Mouse (Mus musculus) heart, embryonic 15.5 days (tissue): ENCODE measurements around the gene Taf10. TPM values are rescaled to one million over a fixed set of nuclear protein-coding genes. Genes with fewer than 3 reads are reported as not detected.
A peak's percentile ranks its signal among the peaks of the same experiment; 100 is the strongest.
"Not testable (repeated sequence)": the region's sequence is repeated elsewhere in the genome, so short reads cannot be mapped to it uniquely, and the experiment has no call there.

ENCODE experiments used
- ATAC-seq: fragments of 200-750 bp; cut with Nextera tagmentation; replicated peaks from 2 replicates; pipeline ENCODE4 v1.8.0; 2017; ENCODE audit warnings: low read depth, moderate TSS enrichment; ENCODE audit not compliant: insufficient number of reproducible peaks, insufficient read depth, low FRiP score
- H3K27ac ChIP-seq: fragments of 300-500 bp; sonication (generic); 2 replicates; pipeline ENCODE4 v1.5.1; 2015; ENCODE audit warnings: mild to moderate bottlenecking, inconsistent platforms
- H3K27me3 ChIP-seq: fragments of 300-500 bp; sonication (generic); 2 replicates; pipeline ENCODE4 v1.6.1; 2015; ENCODE audit warnings: inconsistent platforms
- H3K36me3 ChIP-seq: fragments of 300-500 bp; sonication (generic); 2 replicates; pipeline ENCODE4 v1.6.1; 2015; ENCODE audit warnings: mild to moderate bottlenecking, inconsistent platforms
- H3K4me1 ChIP-seq: fragments of 300-500 bp; sonication (generic); replicated peaks from 2 replicates; pipeline ENCODE4 v1.6.1; 2015; ENCODE audit warnings: inconsistent platforms
- H3K4me2 ChIP-seq: fragments of 300-500 bp; sonication (generic); 2 replicates; pipeline ENCODE4 v1.6.1; 2015; ENCODE audit warnings: inconsistent platforms, mild to moderate bottlenecking, moderate library complexity
- H3K4me3 ChIP-seq: fragments of 300-500 bp; sonication (generic); 2 replicates; pipeline ENCODE4 v1.5.1; 2015; ENCODE audit warnings: mild to moderate bottlenecking, inconsistent platforms
- H3K9ac ChIP-seq: fragments of 300-500 bp; sonication (generic); 2 replicates; pipeline ENCODE4 v1.6.1; 2015; ENCODE audit warnings: mild to moderate bottlenecking, inconsistent platforms
- H3K9me3 ChIP-seq: fragments of 300-500 bp; sonication (generic); replicated peaks from 2 replicates; pipeline ENCODE4 v1.6.1; 2016; ENCODE audit warnings: inconsistent platforms
- WGBS: fragments of 180-500 bp; shearing (Covaris S2); methylation state at CpG from one replicate; pipeline ENCODE4 v1.1.7; 2015; ENCODE audit warnings: mixed read lengths; 5-methylcytosine and 5-hydroxymethylcytosine counted together
- polyA plus RNA-seq: library from polyadenylated mRNA; unstranded; fragments of >200 nt; fragmentation: Nextera tagmentation; extraction: Ambion mirVana; gene quantifications from 2 replicates; pipeline ENCODE4 v1.2.1, GENCODE M21; 2015

The Taf10 gene
- polyA plus RNA-seq, 1 experiment from 2014 or later: 90.0 TPM

DNA sequence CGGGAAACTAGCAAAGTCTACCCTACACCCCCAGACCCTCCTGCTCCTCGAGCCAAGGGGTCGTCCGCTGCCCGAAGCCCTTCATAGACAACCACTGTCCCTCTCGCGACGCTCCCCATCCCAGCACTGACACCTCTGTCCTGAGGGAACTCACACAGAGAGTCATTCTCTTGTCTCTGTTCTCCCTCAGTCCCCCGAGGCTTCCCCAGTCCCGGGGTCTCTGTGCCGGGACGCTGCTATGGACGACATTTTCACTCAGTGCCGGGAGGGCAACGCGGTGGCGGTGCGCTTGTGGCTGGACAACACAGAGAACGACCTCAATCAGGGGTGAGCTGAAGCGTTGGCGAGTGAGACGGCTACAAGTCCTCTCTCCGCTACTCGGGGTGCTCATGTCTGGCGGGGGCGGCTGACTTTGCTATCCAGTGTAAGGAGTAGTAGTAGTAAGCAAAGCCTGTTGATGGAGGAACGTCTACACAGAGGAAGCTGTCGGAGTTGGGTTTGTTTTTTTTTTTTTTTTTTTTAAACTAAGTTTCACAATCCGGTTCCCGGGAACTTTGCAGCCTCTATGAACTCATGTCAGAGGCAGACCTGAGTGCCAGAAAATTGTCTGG, 7.1 kb downstream of the Taf10 start, which contains the start of gene Rrp8:
Rrp8 (minus strand) TSS at position 475 of the 611 bp plus-strand sequence.
- no peak for ATAC-seq
- under 1% methylated on average over 30 of the region's 30 CpGs for WGBS
- Histone ChIP-seq H3K27me3 (no peaks in the 10 kb centered on the region), H3K27ac (peak within 1 kb of the TSS; percentile 98), H3K9me3 (no peaks in the 10 kb centered on the region), H3K4me2 (peak within 1 kb of the TSS; percentile 76), H3K4me3 (peak within 1 kb of the TSS; percentile 86), H3K36me3 (peaks cover 44% of the 10 kb centered on the region), H3K4me1 (peaks cover 35% of the 10 kb centered on the region), H3K9ac (peak within 1 kb of the TSS; percentile 94)

DNA sequence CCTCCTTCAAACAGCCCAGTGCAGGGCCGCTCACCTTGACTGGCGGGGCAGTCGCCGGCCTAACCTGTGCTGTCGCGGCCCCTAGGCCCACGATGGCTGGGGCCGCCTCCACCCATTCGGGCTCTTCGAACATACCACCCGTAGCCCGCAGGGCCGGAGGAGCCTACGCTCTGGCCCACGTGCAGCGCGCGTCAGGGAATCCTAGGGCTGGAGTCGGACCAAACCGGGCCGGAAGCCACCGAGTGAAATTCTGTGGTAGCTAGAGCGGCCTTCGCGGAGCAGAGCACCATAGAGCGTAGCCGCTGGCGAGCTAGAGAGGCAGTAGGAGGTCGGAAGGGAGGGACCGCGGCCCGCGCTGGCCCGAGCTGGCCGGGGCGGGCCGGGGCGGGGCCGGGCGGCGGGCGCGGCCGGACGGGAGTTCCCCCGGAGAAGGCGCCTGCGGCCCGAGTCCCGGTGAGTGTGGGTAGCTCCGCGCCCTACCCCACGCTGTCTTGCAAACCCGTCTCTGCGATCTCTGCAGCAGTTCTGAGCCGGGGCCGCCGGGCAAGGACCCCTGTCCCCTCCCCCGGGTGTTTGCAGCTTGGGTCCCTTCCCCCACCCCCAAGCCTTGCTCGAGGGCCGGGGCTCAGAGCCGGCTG, 7.8 kb downstream of the Taf10 start, which contains the start of gene Ilk:
Ilk (plus strand) TSS at position 329 of the 638 bp plus-strand sequence.
- WGBS: 1% methylated on average over 55 of the region's 62 CpGs
- Histone ChIP-seq H3K9ac (peak within 1 kb of the TSS; percentile 94), H3K36me3 (peaks cover 44% of the 10 kb centered on the region), H3K4me2 (peak within 1 kb of the TSS; percentile 76), H3K27me3 (no peaks in the 10 kb centered on the region), H3K4me1 (peaks cover 35% of the 10 kb centered on the region), H3K4me3 (peak within 1 kb of the TSS; percentile 86), H3K27ac (peak within 1 kb of the TSS; percentile 98), H3K9me3 (no peaks in the 10 kb centered on the region)
- peak; percentile 97 for ATAC-seq

DNA sequence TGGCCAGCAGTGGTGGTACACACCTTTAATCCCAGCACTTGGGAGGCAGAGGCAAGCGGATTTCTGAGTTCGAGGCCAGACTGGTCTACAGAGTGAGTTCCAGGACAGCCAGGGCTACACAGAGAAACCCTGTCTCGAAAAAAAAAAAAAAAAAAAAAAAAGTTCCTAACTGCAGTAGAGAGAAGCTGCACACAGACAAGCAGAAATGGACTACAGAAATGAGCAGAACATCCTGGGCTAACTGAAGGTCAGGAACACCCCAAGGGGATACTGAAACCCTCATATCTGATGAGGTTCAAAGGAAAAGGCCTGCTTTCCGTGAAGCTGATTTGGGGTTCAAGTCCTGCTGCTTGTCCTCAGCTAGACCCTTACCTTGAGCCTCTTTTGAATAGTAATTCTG, 8.7 kb downstream of the Taf10 start:
- peaks cover 35% of the 10 kb centered on the region for H3K4me1 ChIP-seq
- peak overlapping the region; percentile 86 for H3K4me3 ChIP-seq
- H3K9ac ChIP-seq: peak overlapping the region; percentile 94
- H3K9me3 ChIP-seq, ATAC-seq, H3K27me3 ChIP-seq: not testable (repeated sequence)
- 32% methylated on average over 4 of the region's 4 CpGs for WGBS
- H3K27ac ChIP-seq: peak overlapping the region; percentile 98
- peaks cover 44% of the 10 kb centered on the region for H3K36me3 ChIP-seq
- peak overlapping the region; percentile 76 for H3K4me2 ChIP-seq

DNA sequence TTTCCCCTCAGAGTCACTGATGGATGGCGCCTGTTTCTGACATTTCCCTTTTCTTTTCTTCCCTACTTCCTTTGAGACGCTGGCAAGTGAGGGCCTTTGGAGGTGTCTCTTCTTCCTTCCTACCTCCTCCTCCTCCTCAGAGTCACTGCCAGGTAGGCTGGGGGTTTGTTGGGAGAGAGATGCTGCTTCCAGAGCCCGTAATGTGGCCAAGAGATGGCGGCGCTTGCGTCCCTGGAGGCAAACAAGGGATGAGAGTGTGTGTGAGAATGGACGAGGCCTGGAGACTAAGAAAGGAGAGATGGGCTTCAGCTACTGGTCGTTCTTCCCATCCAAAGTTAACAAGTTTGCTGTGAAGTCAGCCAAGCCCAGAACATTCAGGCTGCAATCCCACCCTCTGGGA, 9.3 kb downstream of the Taf10 start:
- Histone ChIP-seq H3K4me3 (no peak overlapping the region), H3K36me3 (peaks cover 40% of the 10 kb centered on the region), H3K27me3 (no peaks in the 10 kb centered on the region), H3K4me2 (peak overlapping the region; percentile 76; the same call in 1 of the 2 replicates), H3K4me1 (peaks cover 31% of the 10 kb centered on the region), H3K9me3 (no peaks in the 10 kb centered on the region), H3K9ac (no peak overlapping the region), H3K27ac (no peak overlapping the region)
- ATAC-seq: no peak
- 86% methylated on average over 8 of the region's 8 CpGs for WGBS

DNA sequence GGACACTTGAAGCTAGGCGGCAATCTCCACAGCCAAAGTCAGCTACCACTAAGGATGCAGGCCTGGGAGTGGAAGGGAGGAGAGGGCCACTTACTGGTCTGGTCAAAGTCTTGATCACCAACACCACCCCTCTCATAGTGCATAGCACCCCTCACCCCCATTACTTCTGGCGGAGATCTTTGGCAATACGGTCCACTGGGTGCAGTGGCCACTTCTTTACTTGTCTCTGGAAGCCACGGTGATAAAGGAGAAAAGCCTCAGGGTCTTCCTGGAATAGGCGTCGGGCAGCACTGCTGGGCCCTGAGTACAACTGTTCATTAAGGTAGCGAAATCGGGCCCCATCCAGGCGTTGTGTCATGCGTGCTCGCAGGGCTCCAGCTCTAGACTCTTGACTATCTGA, 10.3 kb downstream of the Taf10 start:
- WGBS: 94% methylated on average over 11 of the region's 11 CpGs
- Histone ChIP-seq H3K4me2 (no peak overlapping the region), H3K36me3 (peaks cover 46% of the 10 kb centered on the region), H3K4me3 (no peak overlapping the region), H3K9ac (no peak overlapping the region), H3K9me3 (no peaks in the 10 kb centered on the region), H3K27ac (no peak overlapping the region), H3K27me3 (no peaks in the 10 kb centered on the region), H3K4me1 (peaks cover 23% of the 10 kb centered on the region)
- no peak for ATAC-seq

DNA sequence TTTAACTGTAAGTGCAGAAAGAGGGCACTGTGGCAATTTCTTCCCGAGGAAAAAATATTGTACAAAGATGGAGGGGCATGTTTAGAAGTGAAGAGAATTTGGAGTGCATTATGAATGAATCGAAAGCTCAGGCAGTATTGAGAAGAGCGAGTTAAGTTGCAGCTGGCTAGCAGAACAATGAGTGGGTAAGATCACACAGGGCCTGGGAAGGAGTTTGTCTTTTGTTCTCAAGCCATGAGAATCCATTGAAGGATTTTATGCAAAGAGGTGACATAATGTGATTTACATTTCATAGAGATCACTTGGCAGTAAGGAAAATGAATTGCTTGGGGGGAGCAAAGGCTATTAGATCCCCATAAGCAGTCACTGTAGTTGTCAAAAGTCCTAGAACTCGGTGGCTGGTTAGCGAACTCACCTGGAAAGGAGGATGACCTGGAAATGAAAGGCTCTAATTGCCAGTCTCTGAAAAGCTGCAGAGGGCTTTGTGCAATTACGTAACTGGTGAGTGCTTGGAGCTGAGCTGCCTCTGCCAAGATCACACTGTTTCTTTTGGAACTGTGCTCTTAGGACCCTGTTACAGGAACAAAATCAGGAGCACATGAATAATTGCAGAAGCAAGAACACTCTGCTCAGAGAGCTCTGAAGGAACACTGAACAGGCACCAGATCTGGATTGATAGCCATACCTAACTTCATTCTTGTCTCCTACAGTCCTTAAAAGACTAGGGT, 15.3 kb downstream of the Taf10 start:
- Histone ChIP-seq H3K4me3 (no peak overlapping the region), H3K9ac (no peak overlapping the region), H3K36me3 (peaks cover 43% of the 10 kb centered on the region), H3K9me3 (no peaks in the 10 kb centered on the region), H3K4me1 (no peaks in the 10 kb centered on the region), H3K27me3 (no peaks in the 10 kb centered on the region), H3K4me2 (no peak overlapping the region), H3K27ac (peak overlapping the region; percentile 31; the same call in 1 of the 2 replicates)
- 81% methylated on average over 6 of the region's 6 CpGs for WGBS
- ATAC-seq: no peak

DNA sequence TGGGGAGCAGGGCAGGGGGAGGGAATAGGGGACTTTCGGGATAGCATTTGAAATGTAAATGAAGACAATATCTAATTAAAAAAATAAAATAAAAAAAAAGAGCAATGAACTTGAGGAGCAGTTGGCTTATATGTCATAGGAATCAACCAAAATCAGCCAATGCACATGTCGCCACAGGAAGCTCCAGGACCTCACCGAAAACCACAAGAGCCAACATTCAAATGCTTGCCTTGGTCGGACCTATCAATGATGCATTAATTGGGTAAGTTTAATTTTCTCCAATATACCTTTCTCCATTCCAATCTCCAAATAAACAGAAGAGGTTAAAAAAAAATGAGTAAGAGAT, 17.2 kb downstream of the Taf10 start:
- Histone ChIP-seq H3K27ac (no peak overlapping the region), H3K36me3 (peaks cover 25% of the 10 kb centered on the region), H3K9me3 (no peaks in the 10 kb centered on the region), H3K9ac (no peak overlapping the region), H3K4me2 (no peak overlapping the region), H3K4me3 (no peak overlapping the region), H3K4me1 (no peaks in the 10 kb centered on the region), H3K27me3 (no peaks in the 10 kb centered on the region)
- 91% methylated on average over 4 of the region's 4 CpGs for WGBS
- no peak for ATAC-seq

DNA sequence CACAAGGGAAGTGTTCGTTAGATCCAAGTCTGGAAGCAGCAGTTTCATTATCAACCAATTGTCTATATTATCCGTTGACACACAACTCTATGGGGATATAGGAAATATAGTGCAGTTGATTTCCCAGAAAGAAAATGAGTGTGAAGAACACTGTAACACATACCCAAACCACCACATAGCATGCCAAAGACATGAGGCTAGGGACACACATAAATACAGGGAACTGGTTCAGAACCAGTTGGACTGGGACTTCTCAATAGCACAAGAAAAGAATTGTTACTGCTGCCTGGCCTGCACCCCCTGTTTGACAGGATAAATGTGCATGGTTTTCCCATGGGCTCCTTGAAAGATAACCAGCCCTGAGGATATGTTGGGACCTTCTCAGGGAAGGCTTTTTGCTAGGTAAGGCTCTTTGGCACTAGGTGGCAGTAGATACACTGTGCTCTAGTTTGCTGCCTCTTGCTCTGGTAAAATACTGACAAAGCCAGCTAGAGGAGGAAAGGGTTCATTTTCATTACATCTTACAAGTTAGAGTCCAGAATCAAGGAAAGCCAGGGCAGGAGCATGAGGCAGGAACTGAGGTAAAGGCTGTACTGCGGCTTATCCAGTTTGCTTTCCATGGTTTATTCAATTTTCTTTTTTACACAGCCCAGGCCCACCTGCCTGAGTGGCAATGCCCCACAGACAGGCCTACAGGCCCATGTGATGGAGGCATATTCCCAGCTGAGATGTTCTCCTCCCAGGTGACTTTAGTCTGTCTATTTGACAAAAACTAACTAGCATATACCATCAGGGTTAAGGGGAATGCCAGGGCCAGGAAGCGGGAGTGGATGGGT, 17.8 kb downstream of the Taf10 start:
- H3K36me3 ChIP-seq: peaks cover 19% of the 10 kb centered on the region; the same call in 1 of the 2 replicates
- no peak overlapping the region for H3K4me3 ChIP-seq
- H3K4me2 ChIP-seq: no peak overlapping the region
- no peaks in the 10 kb centered on the region for H3K27me3 ChIP-seq
- ATAC-seq: peak; percentile 76; the same call in 1 of the 2 replicates
- H3K9me3 ChIP-seq: no peaks in the 10 kb centered on the region
- H3K4me1 ChIP-seq: no peaks in the 10 kb centered on the region
- no peak overlapping the region for H3K27ac ChIP-seq
- WGBS: 76% methylated on average over 4 of the region's 4 CpGs
- H3K9ac ChIP-seq: no peak overlapping the region

DNA sequence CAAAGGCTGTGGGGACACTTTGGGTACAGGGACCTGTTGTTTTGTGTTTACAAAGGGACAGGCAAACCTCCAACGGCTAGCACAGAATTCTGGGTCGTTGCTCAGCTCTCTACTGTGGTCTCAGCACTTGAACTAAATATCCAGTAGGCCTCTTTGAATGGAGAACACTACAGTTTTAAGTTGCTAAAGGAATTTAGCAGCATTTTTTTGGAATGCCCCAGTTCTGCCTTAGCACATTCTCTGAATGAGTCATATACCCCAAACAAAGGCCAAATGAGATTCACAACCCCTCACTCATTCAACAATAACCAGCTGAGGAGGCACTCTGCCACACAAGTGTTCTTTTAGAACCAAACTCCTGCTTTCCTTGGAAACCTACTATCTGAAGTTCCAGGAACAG, 22.2 kb downstream of the Taf10 start:
- no peak overlapping the region for H3K9ac ChIP-seq
- no peaks in the 10 kb centered on the region for H3K36me3 ChIP-seq
- no peak overlapping the region for H3K27ac ChIP-seq
- no peak overlapping the region for H3K4me3 ChIP-seq
- no peaks in the 10 kb centered on the region for H3K4me1 ChIP-seq
- H3K4me2 ChIP-seq: no peak overlapping the region
- H3K9me3 ChIP-seq: no peaks in the 10 kb centered on the region
- 81% methylated on average over 2 of the region's 2 CpGs for WGBS
- H3K27me3 ChIP-seq: no peaks in the 10 kb centered on the region
- ATAC-seq: no peak

DNA sequence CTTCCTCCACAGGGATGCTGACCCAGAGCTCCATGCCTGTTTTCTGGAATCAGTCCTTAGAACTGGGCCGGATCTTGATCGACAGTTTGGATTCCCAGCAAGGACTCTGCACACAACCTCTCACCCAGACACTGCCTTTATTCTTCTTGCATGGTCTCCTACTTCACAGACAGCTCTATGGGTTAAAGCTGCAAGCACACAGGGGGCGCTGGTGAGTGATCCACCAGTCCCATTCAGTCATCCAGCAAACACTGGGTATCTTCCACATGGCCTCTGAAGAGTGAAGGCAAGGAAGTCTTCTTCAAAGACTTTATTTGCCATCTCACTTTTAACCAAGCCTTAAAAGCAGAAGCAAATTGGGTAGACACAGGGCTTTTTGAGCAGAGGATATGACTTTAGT, 28.8 kb downstream of the Taf10 start:
- no peak overlapping the region for H3K4me3 ChIP-seq
- 58% methylated on average over 3 of the region's 3 CpGs for WGBS
- no peak overlapping the region for H3K9ac ChIP-seq
- no peaks in the 10 kb centered on the region for H3K36me3 ChIP-seq
- H3K9me3 ChIP-seq: no peaks in the 10 kb centered on the region
- no peaks in the 10 kb centered on the region for H3K4me1 ChIP-seq
- no peaks in the 10 kb centered on the region for H3K27me3 ChIP-seq
- no peak overlapping the region for H3K4me2 ChIP-seq
- no peak overlapping the region for H3K27ac ChIP-seq
- no peak for ATAC-seq

DNA sequence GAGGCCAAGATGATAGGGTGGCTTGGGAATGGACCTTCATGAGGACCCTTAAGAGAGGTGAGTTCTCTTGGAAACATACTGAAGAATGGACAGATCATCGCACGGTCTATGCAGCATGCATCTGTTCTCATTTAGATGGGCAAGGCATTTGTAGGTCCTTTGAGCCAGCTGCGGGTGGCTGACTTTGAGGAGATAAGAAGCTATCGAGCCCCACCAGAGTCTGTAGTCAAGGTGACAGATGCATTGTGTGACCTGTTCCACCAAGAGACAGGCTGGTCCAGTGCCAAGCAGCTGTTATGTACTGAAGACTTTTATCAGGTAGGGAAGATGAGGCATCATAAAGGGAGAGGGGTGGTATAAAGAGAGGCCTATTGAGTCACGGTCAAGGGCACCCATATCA, 35.4 kb downstream of the Taf10 start:
- WGBS: 76% methylated on average over 5 of the region's 5 CpGs
- H3K9ac ChIP-seq: no peak overlapping the region
- H3K27me3 ChIP-seq: no peaks in the 10 kb centered on the region
- no peak overlapping the region for H3K27ac ChIP-seq
- H3K4me1 ChIP-seq: no peaks in the 10 kb centered on the region
- H3K4me2 ChIP-seq: no peak overlapping the region
- no peak overlapping the region for H3K4me3 ChIP-seq
- H3K36me3 ChIP-seq: no peaks in the 10 kb centered on the region
- no peak for ATAC-seq
- no peaks in the 10 kb centered on the region for H3K9me3 ChIP-seq
